Mouse (Mus musculus) urinary bladder, postnatal 0 days (tissue): ENCODE results near the gene Gpbp1. TPM values are rescaled to one million over a fixed set of nuclear protein-coding genes. Genes with fewer than 3 reads are reported as not detected.

Experiments
- polyA plus RNA-seq: library from polyadenylated mRNA; unstranded; fragments of >200 nt; fragmentation: Nextera tagmentation; extraction: Ambion mirVana; gene quantifications from 2 replicates; pipeline ENCODE4 v1.2.1, GENCODE M21; 2015

Gpbp1 gene
- polyA plus RNA-seq: 36.0 and 44.8 TPM in 2 replicates

GRCm38 (mm10) chr13:111489802-111490723, at the start of gene Gpbp1:
Gpbp1 (minus strand) TSS chr13:111490111.

Other genes starting within 250 kb of the Gpbp1 start
- gene Actbl2, start 235.1 kb downstream of the Gpbp1 start, polyA plus RNA-seq: not detected in 2 replicates
- not detected in 2 replicates for gene Gm49496, start 59.8 kb upstream of the Gpbp1 start, polyA plus RNA-seq
- not detected in 2 replicates for gene Gm10198, start 102.7 kb upstream of the Gpbp1 start, polyA plus RNA-seq
- 7.4 and 9.1 TPM in 2 replicates for gene Mier3, start 190.9 kb upstream of the Gpbp1 start, polyA plus RNA-seq